Mouse (Mus musculus): ENCODE measurements at regions not wholly inside any gene's neighbourhood (a gene's known extent, or its start where the extent isn't known, plus 50 kb on each side); places are given as distances from the start of the nearest gene placed in this dataset.
A peak's percentile ranks its signal among the peaks of the same experiment; 100 is the strongest.

GRCm38 (mm10) chr4:58714221-58714620, 73.3 kb downstream of the Olfr267 start:
- Histone ChIP-seq H3K36me3 (replicated peaks; ENCODE audit: control insufficient read depth, insufficient read depth, low read length) (no peaks in the 10 kb centered on the region), H3K27ac (ENCODE audit: low read depth) (no peak overlapping the region), H3K4me2 (ENCODE audit: low read depth, low read length) (no peak overlapping the region), H3K4me3 (ENCODE audit: low read depth, low read length) (no peak overlapping the region), H3K9me3 (replicated peaks; ENCODE audit: control insufficient read depth, low read length) (0 out of 2 replicates have a peak, but pooled peaks cover under 1% of the 10 kb centered on the region), H3K9ac (replicated peaks; ENCODE audit: low read depth, low read length) (no peak overlapping the region), H3K27me3 (ENCODE audit: control insufficient read depth, insufficient read depth, low read length) (no peaks in the 10 kb centered on the region), H3K4me1 (ENCODE audit: control insufficient read depth, insufficient read depth) (peaks cover 4% of the 10 kb centered on the region; the same call in 1 of the 2 replicates)
- no peak for DNase-seq (ENCODE audit: low spot score)
- ATAC-seq (ENCODE audit: insufficient read depth, low read depth) = no peak
- TF ChIP-seq CTCF (IDR thresholded peaks at IDR 0.05; ENCODE audit: low read depth) = no peak
- no peak for TF ChIP-seq EP300 (IDR thresholded peaks at IDR 0.05; ENCODE audit: low read depth)
- WGBS = 62% methylated on average over 11 of the region's 13 CpGs

GRCm38 (mm10) chr4:58712875-58713274, 74.6 kb downstream of the Olfr267 start:
- Histone ChIP-seq H3K4me2 (ENCODE audit: low read depth, low read length) (no peak overlapping the region), H3K27me3 (ENCODE audit: control insufficient read depth, insufficient read depth, low read length) (no peaks in the 10 kb centered on the region), H3K27ac (ENCODE audit: low read depth) (no peak overlapping the region), H3K4me1 (ENCODE audit: control insufficient read depth, insufficient read depth) (peaks cover 4% of the 10 kb centered on the region; the same call in 1 of the 2 replicates), H3K4me3 (ENCODE audit: low read depth, low read length) (no peak overlapping the region), H3K9ac (replicated peaks; ENCODE audit: low read depth, low read length) (no peak overlapping the region), H3K36me3 (replicated peaks; ENCODE audit: control insufficient read depth, insufficient read depth, low read length) (no peaks in the 10 kb centered on the region), H3K9me3 (replicated peaks; ENCODE audit: control insufficient read depth, low read length) (0 out of 2 replicates have a peak, but pooled peaks cover 4% of the 10 kb centered on the region)
- no peak for TF ChIP-seq EP300 (IDR thresholded peaks at IDR 0.05; ENCODE audit: low read depth)
- TF ChIP-seq CTCF (IDR thresholded peaks at IDR 0.05; ENCODE audit: low read depth) = no peak
- 75% methylated on average over 2 of the region's 2 CpGs for WGBS
- DNase-seq (ENCODE audit: low spot score) (no peak), ATAC-seq (ENCODE audit: insufficient read depth, low read depth) (no peak)

GRCm38 (mm10) chr4:58712166-58712565, 75.3 kb downstream of the Olfr267 start:
- Histone ChIP-seq H3K4me1 (ENCODE audit: control insufficient read depth, insufficient read depth) (peaks cover 4% of the 10 kb centered on the region; the same call in 1 of the 2 replicates), H3K27me3 (ENCODE audit: control insufficient read depth, insufficient read depth, low read length) (no peaks in the 10 kb centered on the region), H3K36me3 (replicated peaks; ENCODE audit: control insufficient read depth, insufficient read depth, low read length) (no peaks in the 10 kb centered on the region), H3K27ac (ENCODE audit: low read depth) (no peak overlapping the region), H3K4me2 (ENCODE audit: low read depth, low read length) (no peak overlapping the region), H3K4me3 (ENCODE audit: low read depth, low read length) (no peak overlapping the region), H3K9me3 (replicated peaks; ENCODE audit: control insufficient read depth, low read length) (0 out of 2 replicates have a peak, but pooled peaks cover 4% of the 10 kb centered on the region), H3K9ac (replicated peaks; ENCODE audit: low read depth, low read length) (no peak overlapping the region)
- DNase-seq (ENCODE audit: low spot score) (no peak), ATAC-seq (ENCODE audit: insufficient read depth, low read depth) (no peak)
- TF ChIP-seq EP300 (IDR thresholded peaks at IDR 0.05; ENCODE audit: low read depth) (no peak), CTCF (IDR thresholded peaks at IDR 0.05; ENCODE audit: low read depth) (no peak)
- WGBS = 80% methylated on average over 10 of the region's 10 CpGs

- no peaks in the 10 kb centered on the region for H3K36me3 ChIP-seq (replicated peaks; ENCODE audit: control insufficient read depth, insufficient read depth, low read length)
- no peaks in the 10 kb centered on the region for H3K4me1 ChIP-seq (ENCODE audit: control insufficient read depth, insufficient read depth)
- H3K9ac ChIP-seq (replicated peaks; ENCODE audit: low read depth, low read length) = no peak overlapping the region
- DNase-seq (ENCODE audit: low spot score) (no peak), ATAC-seq (ENCODE audit: insufficient read depth, low read depth) (no peak)
- TF ChIP-seq CTCF (IDR thresholded peaks at IDR 0.05; ENCODE audit: low read depth) (no peak), EP300 (IDR thresholded peaks at IDR 0.05; ENCODE audit: low read depth) (no peak)
- H3K27me3 ChIP-seq (ENCODE audit: control insufficient read depth, insufficient read depth, low read length) = no peaks in the 10 kb centered on the region
- H3K4me2 ChIP-seq (ENCODE audit: low read depth, low read length) = no peak overlapping the region
- WGBS = 77% methylated on average over 11 of the region's 11 CpGs
- no peaks in the 10 kb centered on the region for H3K9me3 ChIP-seq (replicated peaks; ENCODE audit: control insufficient read depth, low read length)
- peak overlapping the region; percentile 17; the same call in 1 of the 2 replicates for H3K27ac ChIP-seq (ENCODE audit: low read depth)
- no peak overlapping the region for H3K4me3 ChIP-seq (ENCODE audit: low read depth, low read length)
Measured at GRCm38 (mm10) chr4:58699236-58699798, 88.2 kb downstream of the Olfr267 start.

GRCm38 (mm10) chr4:58698828-58699227, 88.7 kb downstream of the Olfr267 start:
- TF ChIP-seq EP300 (IDR thresholded peaks at IDR 0.05; ENCODE audit: low read depth) (no peak), CTCF (IDR thresholded peaks at IDR 0.05; ENCODE audit: low read depth) (no peak)
- no peak for ATAC-seq (ENCODE audit: insufficient read depth, low read depth)
- H3K9ac ChIP-seq (replicated peaks; ENCODE audit: low read depth, low read length) = no peak overlapping the region
- no peak for DNase-seq (ENCODE audit: low spot score)
- H3K27me3 ChIP-seq (ENCODE audit: control insufficient read depth, insufficient read depth, low read length) = no peaks in the 10 kb centered on the region
- 46% methylated on average over 5 of the region's 5 CpGs for WGBS
- no peaks in the 10 kb centered on the region for H3K4me1 ChIP-seq (ENCODE audit: control insufficient read depth, insufficient read depth)
- no peaks in the 10 kb centered on the region for H3K36me3 ChIP-seq (replicated peaks; ENCODE audit: control insufficient read depth, insufficient read depth, low read length)
- H3K4me2 ChIP-seq (ENCODE audit: low read depth, low read length) = no peak overlapping the region
- H3K4me3 ChIP-seq (ENCODE audit: low read depth, low read length) = no peak overlapping the region
- no peaks in the 10 kb centered on the region for H3K9me3 ChIP-seq (replicated peaks; ENCODE audit: control insufficient read depth, low read length)
- no peak overlapping the region for H3K27ac ChIP-seq (ENCODE audit: low read depth)

GRCm38 (mm10) chr4:58696684-58697083, 90.8 kb downstream of the Olfr267 start:
- ATAC-seq (ENCODE audit: insufficient read depth, low read depth) (no peak), DNase-seq (ENCODE audit: low spot score) (no peak)
- Histone ChIP-seq H3K27me3 (ENCODE audit: control insufficient read depth, insufficient read depth, low read length) (no peaks in the 10 kb centered on the region), H3K36me3 (replicated peaks; ENCODE audit: control insufficient read depth, insufficient read depth, low read length) (no peaks in the 10 kb centered on the region), H3K9ac (replicated peaks; ENCODE audit: low read depth, low read length) (no peak overlapping the region), H3K4me3 (ENCODE audit: low read depth, low read length) (no peak overlapping the region), H3K9me3 (replicated peaks; ENCODE audit: control insufficient read depth, low read length) (no peaks in the 10 kb centered on the region), H3K4me1 (ENCODE audit: control insufficient read depth, insufficient read depth) (no peaks in the 10 kb centered on the region), H3K4me2 (ENCODE audit: low read depth, low read length) (no peak overlapping the region), H3K27ac (ENCODE audit: low read depth) (no peak overlapping the region)
- TF ChIP-seq EP300 (IDR thresholded peaks at IDR 0.05; ENCODE audit: low read depth) (no peak), CTCF (IDR thresholded peaks at IDR 0.05; ENCODE audit: low read depth) (no peak)
- 76% methylated on average over 4 of the region's 4 CpGs for WGBS
